Mouse (Mus musculus) heart, adult 8-10 months (tissue): ENCODE results near the gene Slc17a1. TPM values are rescaled to one million over a fixed set of nuclear protein-coding genes. Genes with fewer than 3 reads are reported as not detected.

Source experiments
- DNase-seq: peaks from one replicate; pipeline ENCODE4 v3.0.0; 2022; ENCODE audit warnings: low spot score
- total RNA-seq, 4 experiments: library from RNA; stranded (reverse); gene quantifications; 2 replicates each; pipeline ENCODE4 v1.2.4; 2022

The Slc17a1 gene
- total RNA-seq, 4 experiments from 2014 or later: not detected

- no peak for DNase-seq
These were observed 21.6 kb downstream of the Slc17a1 start for GRCm38 (mm10) chr13:23889011-23889605.

GRCm38 (mm10) chr13:23892592-23893268 lies 25.2 kb downstream of the Slc17a1 start:
- DNase-seq: no peak

GRCm38 (mm10) chr13:23893269-23893593 lies 25.7 kb downstream of the Slc17a1 start:
- no peak for DNase-seq

GRCm38 (mm10) chr13:23898242-23898641 lies 30.7 kb downstream of the Slc17a1 start:
- peak; percentile 9 for DNase-seq

GRCm38 (mm10) chr13:23906906-23907305 lies 39.4 kb downstream of the Slc17a1 start:
- no peak for DNase-seq

- no peak for DNase-seq
These were observed 42.6 kb downstream of the Slc17a1 start for GRCm38 (mm10) chr13:23910121-23910520.

- DNase-seq: no peak
These were observed 43.8 kb downstream of the Slc17a1 start for GRCm38 (mm10) chr13:23911335-23911734.

GRCm38 (mm10) chr13:23913791-23914306 lies 46.3 kb downstream of the Slc17a1 start:
- peak; percentile 50 for DNase-seq

- DNase-seq: no peak
These were observed 47.0 kb downstream of the Slc17a1 start, which contains the start of gene Slc17a4 for GRCm38 (mm10) chr13:23914376-23915167. Gene Slc17a4, minus strand, starts transcription at chr13:23915009.

- DNase-seq: no peak
These were observed 48.6 kb downstream of the Slc17a1 start for GRCm38 (mm10) chr13:23916132-23916531.

GRCm38 (mm10) chr13:23917674-23918073 lies 50.1 kb downstream of the Slc17a1 start:
- no peak for DNase-seq

GRCm38 (mm10) chr13:23925792-23926191 lies 58.2 kb downstream of the Slc17a1 start:
- DNase-seq: no peak

GRCm38 (mm10) chr13:23928637-23929036 lies 61.1 kb downstream of the Slc17a1 start:
- DNase-seq: no peak

- DNase-seq: no peak
These were observed 62.9 kb downstream of the Slc17a1 start for GRCm38 (mm10) chr13:23930461-23930860.

GRCm38 (mm10) chr13:23930904-23931303 lies 63.4 kb downstream of the Slc17a1 start:
- DNase-seq: no peak

GRCm38 (mm10) chr13:23933421-23934210 lies 66.1 kb downstream of the Slc17a1 start, which contains the start of gene Hist1h2ba:
Gene Hist1h2ba, minus strand, starts transcription at chr13:23934156.
- DNase-seq: no peak

GRCm38 (mm10) chr13:23934211-23934520 lies 66.6 kb downstream of the Slc17a1 start, which contains the start of gene Hist1h2aa:
Gene Hist1h2aa, plus strand, starts transcription at chr13:23934462.
- DNase-seq: no peak

GRCm38 (mm10) chr13:23938699-23939098 lies 71.1 kb downstream of the Slc17a1 start:
- no peak for DNase-seq

GRCm38 (mm10) chr13:23940291-23940690 lies 72.7 kb downstream of the Slc17a1 start:
- DNase-seq: peak; percentile 46

- no peak for DNase-seq
These were observed 75.3 kb downstream of the Slc17a1 start for GRCm38 (mm10) chr13:23942861-23943260.
